Mouse (Mus musculus) intestine, postnatal 0 days (tissue): ENCODE measurements around the gene Olfr1012. TPM values are rescaled to one million over a fixed set of nuclear protein-coding genes. Genes with fewer than 3 reads are reported as not detected.

Experiments
- ATAC-seq: fragments of 200-750 bp; cut with Nextera tagmentation; 2 replicates; pipeline ENCODE4 v1.8.0; 2017; ENCODE audit warnings: mild to moderate bottlenecking, moderate TSS enrichment, moderate library complexity
- H3K27ac ChIP-seq: fragments of 300-500 bp; sonication (generic); 2 replicates; pipeline ENCODE4 v1.5.1; 2014; ENCODE audit warnings: mild to moderate bottlenecking, low read depth, low read length, moderate library complexity
- H3K27me3 ChIP-seq: fragments of 300-500 bp; sonication (generic); replicated peaks from 2 replicates; pipeline ENCODE4 v1.6.1; 2014; ENCODE audit warnings: low read length, mixed read lengths; ENCODE audit not compliant: control insufficient read depth, insufficient read depth
- H3K36me3 ChIP-seq: fragments of 300-500 bp; sonication (generic); 2 replicates; pipeline ENCODE4 v1.6.1; 2014; ENCODE audit warnings: mild to moderate bottlenecking, moderate library complexity; ENCODE audit not compliant: control insufficient read depth, insufficient read depth
- H3K4me1 ChIP-seq: fragments of 300-500 bp; sonication (generic); replicated peaks from 2 replicates; pipeline ENCODE4 v1.6.1; 2014; ENCODE audit warnings: antibody characterized with exemption, low read length, mixed read lengths; ENCODE audit not compliant: control insufficient read depth, insufficient read depth
- H3K4me2 ChIP-seq: fragments of 300-500 bp; sonication (generic); replicated peaks from 2 replicates; pipeline ENCODE4 v1.6.1; 2014; ENCODE audit warnings: low read depth, mild to moderate bottlenecking, moderate library complexity
- H3K4me3 ChIP-seq: fragments of 300-500 bp; sonication (generic); 2 replicates; pipeline ENCODE4 v1.5.1; 2014; ENCODE audit warnings: low read depth, low read length
- H3K9ac ChIP-seq: fragments of 300-500 bp; sonication (generic); 2 replicates; pipeline ENCODE4 v1.6.1; 2014; ENCODE audit warnings: mild to moderate bottlenecking, low read depth, low read length
- H3K9me3 ChIP-seq: fragments of 300-500 bp; sonication (generic); 2 replicates; pipeline ENCODE4 v1.6.1; 2016; ENCODE audit warnings: mixed run types; ENCODE audit not compliant: control insufficient read depth
- CTCF ChIP-seq: sonication (generic); IDR thresholded peaks from 2 replicates; pipeline ENCODE4 v1.5.1; 2016; ENCODE audit warnings: low read depth, mild to moderate bottlenecking, control low read depth, antibody characterized with exemption, moderate library complexity
- WGBS: fragments of 180-500 bp; shearing (Covaris S2); extraction: QIAGEN DNeasy Blood & Tissue Kit; methylation state at CpG from one replicate; pipeline ENCODE4 v1.1.7; 2014; 5-methylcytosine and 5-hydroxymethylcytosine counted together
- polyA plus RNA-seq: library from polyadenylated mRNA; unstranded; fragments of >200 nt; fragmentation: Nextera tagmentation; extraction: Ambion mirVana; gene quantifications from 2 replicates; pipeline ENCODE4 v1.2.1, GENCODE M21; 2015

Olfr1012 gene
- polyA plus RNA-seq = not detected in 2 replicates

DNA sequence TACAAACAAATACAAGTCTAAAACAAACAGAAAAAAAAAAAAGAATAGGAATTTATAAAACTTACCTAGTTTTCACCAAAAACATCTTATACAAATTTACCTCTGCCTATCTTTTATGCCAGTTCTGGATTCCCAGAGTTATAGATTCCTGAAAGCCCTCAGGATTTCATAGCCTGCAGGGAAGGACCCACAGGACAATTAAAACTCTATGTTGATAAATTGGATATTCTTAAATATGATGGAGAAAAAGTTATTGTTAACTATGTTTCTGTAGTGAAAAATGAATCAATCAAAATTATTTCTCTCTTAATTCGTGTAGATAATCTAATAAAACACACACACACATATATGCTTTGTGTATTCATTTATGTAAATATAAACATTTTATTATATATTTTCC lies at the start of gene Olfr1012:
Olfr1012 (minus strand) TSS at position 101 of the 400 bp plus-strand sequence.
- Histone ChIP-seq H3K27ac (no peak within 1 kb of the TSS), H3K4me3 (no peak within 1 kb of the TSS), H3K36me3 (no peaks in the 10 kb centered on the region), H3K4me1 (no peaks in the 10 kb centered on the region), H3K27me3 (no peaks in the 10 kb centered on the region), H3K9me3 (no peaks in the 10 kb centered on the region), H3K4me2 (no peak within 1 kb of the TSS), H3K9ac (no peak within 1 kb of the TSS)
- 63% methylated on average over 1 of the region's 1 CpGs for WGBS
- TF ChIP-seq CTCF = no peak
- ATAC-seq = no peak

DNA sequence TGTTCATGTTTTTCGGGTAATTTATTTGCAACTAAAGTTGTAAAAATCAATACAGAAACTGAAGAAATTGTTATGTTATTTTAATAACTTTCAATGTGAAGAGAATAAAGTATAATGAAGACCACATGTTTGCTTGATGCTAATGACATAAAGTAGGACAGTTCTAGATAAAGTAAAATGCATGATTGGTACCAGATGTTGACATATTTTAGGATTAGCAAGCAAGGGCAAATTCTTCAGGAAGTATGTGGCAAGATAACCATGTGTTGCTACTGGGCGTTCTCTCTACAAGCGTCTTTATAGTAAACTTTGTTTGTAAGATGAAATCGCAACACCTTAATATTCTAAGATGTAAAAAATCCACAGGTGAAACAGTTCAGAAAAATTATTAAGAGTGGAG lies 41.9 kb upstream of the Olfr1012 start:
- TF ChIP-seq CTCF = no peak
- 84% methylated on average over 4 of the region's 4 CpGs for WGBS
- ATAC-seq = no peak
- Histone ChIP-seq H3K27me3 (no peaks in the 10 kb centered on the region), H3K4me1 (no peaks in the 10 kb centered on the region), H3K4me2 (no peak overlapping the region), H3K27ac (no peak overlapping the region), H3K4me3 (no peak overlapping the region), H3K36me3 (no peaks in the 10 kb centered on the region), H3K9me3 (no peaks in the 10 kb centered on the region), H3K9ac (no peak overlapping the region)

GRCm38 (mm10) chr2:85802444-85802843 lies 39.9 kb upstream of the Olfr1012 start, which contains the start of gene Olfr1016:
TSS of gene Olfr1016 (minus strand) at chr2:85802544.
- Histone ChIP-seq H3K4me1 (no peaks in the 10 kb centered on the region), H3K27me3 (no peaks in the 10 kb centered on the region), H3K27ac (no peak within 1 kb of the TSS), H3K4me3 (no peak within 1 kb of the TSS), H3K9ac (no peak within 1 kb of the TSS), H3K9me3 (no peaks in the 10 kb centered on the region), H3K4me2 (no peak within 1 kb of the TSS), H3K36me3 (no peaks in the 10 kb centered on the region)
- no peak for TF ChIP-seq CTCF
- ATAC-seq = no peak
- 90% methylated on average over 2 of the region's 2 CpGs for WGBS

DNA sequence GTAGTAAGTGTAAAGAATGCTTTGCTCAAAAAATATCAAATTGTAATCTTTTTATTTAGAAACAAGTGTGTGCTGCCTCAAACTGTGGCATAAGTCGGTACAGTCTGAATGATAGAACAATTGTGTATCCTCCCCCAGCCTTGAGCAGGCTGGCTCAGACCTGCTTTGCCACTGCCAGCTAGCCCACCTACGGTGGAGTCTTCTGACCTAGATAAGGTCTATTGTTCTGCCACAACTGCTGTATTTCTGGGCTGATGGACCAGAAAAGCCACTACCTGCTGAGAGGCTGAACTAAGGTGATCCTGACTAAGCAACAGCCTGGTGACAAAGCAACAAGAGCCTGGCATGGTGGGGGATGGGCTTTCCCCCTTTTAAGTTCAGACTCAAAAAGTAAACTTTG lies 29.8 kb upstream of the Olfr1012 start:
- Histone ChIP-seq H3K4me3 (no peak overlapping the region), H3K9ac (no peak overlapping the region), H3K36me3 (no peaks in the 10 kb centered on the region), H3K4me1 (no peaks in the 10 kb centered on the region), H3K27me3 (no peaks in the 10 kb centered on the region), H3K9me3 (no peaks in the 10 kb centered on the region), H3K27ac (no peak overlapping the region), H3K4me2 (no peak overlapping the region)
- TF ChIP-seq CTCF = no peak
- 45% methylated on average over 2 of the region's 2 CpGs for WGBS
- no peak for ATAC-seq

DNA sequence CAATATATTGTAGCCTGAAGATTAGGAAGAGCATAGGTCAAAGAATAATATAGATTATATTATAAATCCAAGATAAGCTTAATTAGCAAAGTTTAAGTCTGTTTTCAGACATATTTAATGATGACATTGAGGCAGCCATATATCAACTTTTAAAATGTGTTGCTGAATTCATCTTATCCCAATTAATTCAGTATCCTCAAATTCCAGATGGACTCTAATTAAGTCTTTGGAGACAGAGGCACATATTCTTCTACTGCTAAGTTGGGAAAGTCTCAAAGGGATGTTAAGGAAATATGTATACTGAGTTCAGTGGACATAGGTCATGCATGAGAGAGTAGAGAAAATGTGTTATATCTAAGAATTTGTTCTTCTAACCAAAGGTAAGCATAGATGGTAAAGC lies 19.2 kb upstream of the Olfr1012 start, which contains the start of gene Olfr1015:
Olfr1015 (plus strand) TSS at position 301 of the 400 bp plus-strand sequence.
- ATAC-seq = no peak
- no peaks in the 10 kb centered on the region for H3K36me3 ChIP-seq
- TF ChIP-seq CTCF = no peak
- H3K9me3 ChIP-seq = no peaks in the 10 kb centered on the region
- no peak within 1 kb of the TSS for H3K4me2 ChIP-seq
- no peaks in the 10 kb centered on the region for H3K4me1 ChIP-seq
- H3K9ac ChIP-seq = no peak within 1 kb of the TSS
- H3K4me3 ChIP-seq = no peak within 1 kb of the TSS
- no peaks in the 10 kb centered on the region for H3K27me3 ChIP-seq
- H3K27ac ChIP-seq = no peak within 1 kb of the TSS

- no peak within 1 kb of the TSS for H3K4me3 ChIP-seq
- ATAC-seq = no peak
Observed at GRCm38 (mm10) chr2:85772413-85772812, 9.8 kb upstream of the Olfr1012 start, which contains the start of gene Olfr1014. TSS of gene Olfr1014 (plus strand) at chr2:85772713.

GRCm38 (mm10) chr2:85766798-85767197 lies 4.2 kb upstream of the Olfr1012 start, which contains the start of gene Olfr1013:
TSS of gene Olfr1013 (plus strand) at chr2:85767098.
- H3K4me3 ChIP-seq = no peak within 1 kb of the TSS

More at GRCm38 (mm10) chr2:85772413-85772812, 9.8 kb upstream of the Olfr1012 start, which contains the start of gene Olfr1014:
- no peaks in the 10 kb centered on the region for H3K4me1 ChIP-seq
- no peaks in the 10 kb centered on the region for H3K27me3 ChIP-seq
- no peak within 1 kb of the TSS for H3K9ac ChIP-seq
- no peak for TF ChIP-seq CTCF
- no peak within 1 kb of the TSS for H3K4me2 ChIP-seq
- no peaks in the 10 kb centered on the region for H3K36me3 ChIP-seq
- no peak within 1 kb of the TSS for H3K27ac ChIP-seq
- H3K9me3 ChIP-seq = no peaks in the 10 kb centered on the region

More at GRCm38 (mm10) chr2:85766798-85767197, 4.2 kb upstream of the Olfr1012 start, which contains the start of gene Olfr1013:
- ATAC-seq = no peak
- Histone ChIP-seq H3K9ac (no peak within 1 kb of the TSS), H3K27ac (no peak within 1 kb of the TSS), H3K4me2 (no peak within 1 kb of the TSS), H3K4me1 (no peaks in the 10 kb centered on the region), H3K9me3 (no peaks in the 10 kb centered on the region), H3K36me3 (no peaks in the 10 kb centered on the region), H3K27me3 (no peaks in the 10 kb centered on the region)
- no peak for TF ChIP-seq CTCF
